Mouse (Mus musculus) lung, postnatal 36 days (tissue): ENCODE data around the gene Anp32a.

ENCODE experiments used
- DNase-seq: peaks from one replicate; pipeline ENCODE4 v3.0.0; 2022; ENCODE audit warnings: mixed read lengths

The Anp32a gene

DNA sequence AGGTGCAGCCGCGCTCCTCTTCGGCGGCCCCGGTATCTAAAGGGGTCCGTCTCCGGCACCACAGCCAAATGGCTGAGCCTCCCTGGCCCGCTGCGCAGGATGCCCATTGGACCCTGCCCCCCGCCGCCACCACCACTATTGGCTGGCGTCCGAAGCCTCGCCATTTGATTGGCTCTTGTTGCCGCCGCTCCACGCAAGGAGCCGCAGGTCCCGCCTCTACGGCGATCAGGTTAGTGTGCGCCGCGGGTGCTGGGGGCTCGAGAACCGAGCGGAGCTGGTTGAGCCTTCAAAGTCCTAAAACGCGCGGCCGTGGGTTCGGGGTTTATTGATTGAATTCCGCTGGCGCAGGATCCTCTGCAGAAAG lies at the start of gene Anp32a:
TSS of gene Anp32a (plus strand) at position 171 of the 364 bp plus-strand sequence.
- peak; percentile 99 for DNase-seq

- DNase-seq = peak; percentile 92
Observed at GRCm38 (mm10) chr9:62295006-62295698, 45.9 kb upstream of the Anp32a start.

DNA sequence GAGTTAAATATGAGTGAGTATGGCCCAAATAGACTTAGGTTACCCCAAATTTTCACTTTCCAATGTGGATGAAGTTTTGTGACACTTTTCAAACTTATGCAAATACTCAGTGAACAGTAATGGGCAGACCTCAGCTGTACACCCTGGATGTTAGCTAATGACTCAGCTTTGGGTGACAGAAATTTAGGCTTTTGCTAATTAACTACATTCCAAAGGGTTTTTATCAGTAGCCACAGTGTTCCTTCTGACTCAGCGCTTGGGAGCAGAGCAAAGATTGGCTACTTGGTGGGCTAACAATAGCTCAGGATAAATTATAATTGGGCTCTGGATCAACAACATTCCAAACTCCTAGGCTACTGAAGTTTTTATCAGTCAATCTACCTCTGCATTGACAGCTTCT lies 44.2 kb upstream of the Anp32a start:
- no peak for DNase-seq

DNA sequence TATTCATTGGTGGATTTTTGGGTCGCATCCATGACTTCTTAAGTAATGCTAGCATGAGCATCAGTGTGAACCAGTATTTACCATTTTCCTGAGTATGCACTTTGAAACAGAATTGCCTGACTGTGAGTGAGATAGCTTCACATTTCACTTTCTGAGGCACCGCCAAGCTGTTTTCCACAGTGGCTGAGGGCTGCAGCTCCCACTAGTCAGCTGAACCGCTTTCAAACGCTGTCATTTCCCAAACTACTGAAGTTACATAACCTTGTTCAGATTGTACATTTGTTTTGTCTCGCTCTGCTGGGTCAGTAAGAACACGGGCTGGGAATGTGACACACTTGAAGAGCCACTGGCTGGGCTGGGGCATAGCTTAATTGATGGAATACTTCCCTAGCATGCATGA lies 25.5 kb upstream of the Anp32a start:
- DNase-seq = peak; percentile 29

- no peak for DNase-seq
Observed at GRCm38 (mm10) chr9:62318729-62319128, 22.4 kb upstream of the Anp32a start.

GRCm38 (mm10) chr9:62323816-62324215 lies 17.3 kb upstream of the Anp32a start:
- DNase-seq = no peak

- DNase-seq = no peak
Observed at GRCm38 (mm10) chr9:62325965-62326364, 15.1 kb upstream of the Anp32a start.

GRCm38 (mm10) chr9:62334298-62334825 lies 6.7 kb upstream of the Anp32a start:
- no peak for DNase-seq

GRCm38 (mm10) chr9:62335396-62335795 lies 5.7 kb upstream of the Anp32a start:
- no peak for DNase-seq

DNA sequence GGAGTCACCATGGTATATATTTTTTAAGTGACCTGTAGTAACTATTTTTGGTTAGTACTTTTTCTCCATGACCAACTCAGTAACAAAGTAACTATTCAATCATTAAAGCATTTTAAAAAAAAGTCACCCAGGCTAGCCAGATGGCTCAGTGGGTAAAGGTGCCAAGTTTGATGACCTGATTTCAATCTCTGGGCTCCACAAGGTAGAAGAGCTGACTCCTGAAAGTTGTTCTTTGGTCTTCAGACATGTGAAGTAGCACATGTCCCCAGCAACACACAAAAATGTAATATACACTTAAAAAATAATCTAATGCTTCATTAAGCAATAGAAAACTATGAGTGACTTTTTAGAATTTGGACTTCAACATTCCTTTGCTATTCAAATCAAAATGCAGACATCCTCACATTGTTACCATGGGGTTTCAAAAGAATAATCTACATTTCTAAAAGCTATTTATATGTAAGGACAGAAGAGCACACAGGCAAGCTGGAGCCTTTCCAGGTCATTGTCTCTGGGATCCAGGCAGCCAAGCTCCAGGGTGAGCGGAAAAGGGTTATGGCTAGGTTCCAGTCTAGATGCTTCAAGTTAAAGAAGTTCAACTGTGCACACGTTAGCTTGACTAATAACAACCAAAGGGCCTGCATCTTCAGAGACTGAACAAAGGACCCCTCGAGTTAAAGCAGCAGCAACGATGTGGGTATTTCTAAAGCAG lies 3.0 kb upstream of the Anp32a start:
- DNase-seq = peak; percentile 74

DNA sequence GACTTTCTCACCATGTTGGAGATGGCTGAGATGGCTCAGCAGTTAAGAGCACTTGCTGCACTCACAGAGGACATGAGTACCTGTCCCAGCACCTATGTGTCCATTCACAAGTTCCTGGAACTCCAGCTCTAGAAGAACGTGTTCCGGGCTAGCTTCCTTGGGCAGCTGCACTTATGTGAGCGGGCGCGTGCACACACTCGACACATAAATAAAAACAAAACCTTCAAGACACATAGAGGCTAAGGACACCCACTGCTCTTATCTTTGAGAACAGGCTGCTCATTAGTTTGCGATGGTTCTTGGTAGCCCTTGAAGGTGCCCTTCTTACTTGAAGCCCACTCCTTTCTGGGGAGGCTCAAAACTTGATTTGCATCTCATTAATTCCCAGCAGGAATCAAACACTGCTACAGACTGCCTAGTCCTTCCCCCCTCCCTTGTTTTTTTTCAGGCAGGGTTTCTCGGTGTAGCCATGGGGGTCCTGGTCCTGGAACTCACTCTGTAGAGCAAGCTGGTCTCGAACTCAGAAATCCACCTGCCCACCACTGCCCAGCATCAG lies 2.4 kb upstream of the Anp32a start:
- no peak for DNase-seq

DNA sequence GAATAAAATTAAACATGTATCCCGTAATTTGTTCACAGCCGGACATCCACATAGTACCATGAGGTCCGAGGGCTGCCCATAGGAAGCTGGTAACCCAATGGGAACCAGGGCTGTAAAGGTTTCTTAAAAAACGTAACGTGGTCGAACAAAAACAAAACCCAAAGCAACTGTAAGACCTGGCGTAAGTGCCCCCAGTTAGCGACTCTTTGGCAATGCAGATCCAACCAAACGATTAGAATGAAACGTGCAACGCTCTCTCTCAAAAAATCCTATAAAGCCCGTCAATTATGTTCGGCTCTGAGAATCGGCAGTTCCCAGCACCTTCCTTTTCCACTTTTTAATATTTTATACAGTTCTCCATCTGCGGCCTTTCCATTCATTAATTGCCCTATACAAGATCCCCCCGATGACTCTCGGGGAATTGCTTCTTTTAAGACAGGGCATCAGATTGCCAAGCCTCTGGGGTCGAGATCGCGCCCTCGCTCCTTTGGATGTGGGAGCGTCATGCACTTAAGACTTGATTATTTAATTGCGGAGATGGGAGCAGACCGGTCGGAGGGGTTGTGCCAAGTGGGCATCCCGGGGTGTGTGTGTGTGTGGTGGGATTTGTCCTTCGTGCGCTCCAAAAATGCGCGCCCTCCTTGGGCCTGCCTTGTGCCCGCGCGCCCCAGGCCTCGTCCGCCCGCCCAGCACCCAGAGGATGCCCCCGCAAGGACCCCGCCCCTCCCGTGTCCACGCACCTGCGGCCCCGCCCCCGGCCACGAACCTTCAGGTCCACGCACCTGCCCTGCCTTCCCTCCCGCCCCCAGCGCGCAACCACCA lies 581 bp upstream of the Anp32a start:
- DNase-seq = no peak

DNA sequence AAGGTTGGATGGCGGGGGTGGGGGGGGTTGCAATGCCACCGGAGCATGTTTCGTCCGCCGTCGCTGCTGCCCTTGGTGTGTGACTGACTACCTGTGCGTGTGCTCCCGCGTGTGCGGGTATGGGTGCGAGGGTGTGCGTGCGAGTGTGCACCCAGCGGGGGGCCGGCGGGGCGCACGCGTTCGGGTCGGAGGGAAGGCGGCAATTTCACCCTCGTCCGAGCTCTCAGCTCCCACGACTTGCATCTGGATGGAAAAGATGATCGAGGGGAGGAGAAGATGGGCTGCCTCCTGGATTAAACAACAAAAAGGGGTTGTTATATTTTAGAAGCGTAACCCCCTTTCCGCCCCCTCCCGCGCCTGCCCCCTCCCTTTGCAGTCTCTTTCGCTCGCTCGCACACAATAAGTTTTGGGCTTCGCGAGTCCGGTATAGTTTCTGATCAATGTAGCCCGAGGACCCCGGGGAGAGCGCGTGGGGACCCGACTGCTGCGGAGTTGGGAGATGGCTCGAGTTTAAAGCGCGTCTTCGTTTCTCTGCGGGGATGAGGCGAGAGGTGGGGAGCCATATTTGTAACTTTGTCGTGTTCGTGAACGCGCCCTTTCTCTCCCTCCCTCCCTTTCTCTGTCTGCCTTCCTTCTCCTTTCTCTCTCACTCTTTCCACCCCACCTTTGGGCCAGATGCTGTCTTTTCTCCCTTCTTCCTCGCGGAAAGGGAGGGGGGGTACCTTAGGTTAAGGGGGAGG lies 778 bp downstream of the Anp32a start:
- DNase-seq = peak; percentile 32

DNA sequence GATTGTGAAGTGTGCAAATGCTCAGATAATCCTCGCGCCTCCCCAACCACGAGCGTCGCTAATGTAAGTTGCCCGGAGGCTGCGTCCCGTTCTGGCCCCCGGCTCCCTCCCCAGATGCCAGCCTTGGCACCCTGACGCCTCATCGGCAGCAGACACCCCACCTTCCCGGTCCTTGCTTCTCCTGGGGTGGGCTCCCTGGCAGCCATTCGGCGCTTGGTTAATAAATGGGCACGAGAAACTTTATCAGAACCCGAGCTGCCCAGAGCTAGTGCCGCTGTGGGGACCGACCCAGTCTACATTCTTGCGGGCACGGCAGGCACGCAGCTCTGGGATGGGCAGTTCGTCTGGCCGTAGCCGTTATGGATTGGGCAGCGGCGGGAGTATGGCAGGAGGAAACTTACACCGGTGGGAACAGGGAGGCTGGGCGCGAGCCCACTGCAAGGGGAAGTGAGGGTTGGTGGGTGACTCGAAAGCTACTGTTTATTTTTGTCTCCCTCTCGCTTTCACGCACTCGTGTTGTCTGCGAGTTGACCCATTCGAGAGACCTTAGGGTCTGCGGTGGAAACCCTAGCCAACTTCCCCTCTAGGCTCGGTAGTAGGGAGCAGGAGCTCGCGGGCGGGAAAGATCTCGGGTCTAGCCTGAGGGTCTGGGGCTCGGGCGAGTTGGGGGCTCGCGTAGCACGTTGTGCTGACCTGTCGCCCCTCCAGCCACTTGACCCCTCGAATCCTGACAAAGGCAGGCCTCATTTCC lies 1.5 kb downstream of the Anp32a start:
- peak; percentile 62 for DNase-seq

GRCm38 (mm10) chr9:62343192-62343903 lies 2.3 kb downstream of the Anp32a start:
- DNase-seq = peak; percentile 86

- peak; percentile 71 for DNase-seq
Observed at GRCm38 (mm10) chr9:62343904-62344491, 2.9 kb downstream of the Anp32a start.

GRCm38 (mm10) chr9:62344545-62344944 lies 3.5 kb downstream of the Anp32a start:
- peak; percentile 78 for DNase-seq

DNA sequence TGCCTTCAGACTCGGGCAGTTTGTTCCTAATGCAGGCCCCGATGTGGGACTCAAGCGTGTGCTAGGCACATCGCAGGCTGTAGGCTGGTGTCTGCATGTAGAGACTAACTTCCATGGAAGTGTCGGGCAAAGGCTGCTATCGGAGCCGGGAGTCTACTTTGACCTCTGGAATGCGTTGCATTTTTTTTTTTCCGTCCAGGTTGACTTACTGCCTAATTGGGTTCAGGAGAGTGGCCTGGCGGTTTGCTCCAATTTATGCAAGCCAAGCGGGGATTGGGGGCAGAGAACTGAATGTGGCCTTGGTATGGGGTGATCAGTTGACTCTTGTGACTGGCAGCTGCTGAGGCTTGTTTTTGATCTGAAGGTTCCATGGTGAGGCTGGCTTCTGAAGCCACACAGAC lies 4.0 kb downstream of the Anp32a start:
- no peak for DNase-seq

DNA sequence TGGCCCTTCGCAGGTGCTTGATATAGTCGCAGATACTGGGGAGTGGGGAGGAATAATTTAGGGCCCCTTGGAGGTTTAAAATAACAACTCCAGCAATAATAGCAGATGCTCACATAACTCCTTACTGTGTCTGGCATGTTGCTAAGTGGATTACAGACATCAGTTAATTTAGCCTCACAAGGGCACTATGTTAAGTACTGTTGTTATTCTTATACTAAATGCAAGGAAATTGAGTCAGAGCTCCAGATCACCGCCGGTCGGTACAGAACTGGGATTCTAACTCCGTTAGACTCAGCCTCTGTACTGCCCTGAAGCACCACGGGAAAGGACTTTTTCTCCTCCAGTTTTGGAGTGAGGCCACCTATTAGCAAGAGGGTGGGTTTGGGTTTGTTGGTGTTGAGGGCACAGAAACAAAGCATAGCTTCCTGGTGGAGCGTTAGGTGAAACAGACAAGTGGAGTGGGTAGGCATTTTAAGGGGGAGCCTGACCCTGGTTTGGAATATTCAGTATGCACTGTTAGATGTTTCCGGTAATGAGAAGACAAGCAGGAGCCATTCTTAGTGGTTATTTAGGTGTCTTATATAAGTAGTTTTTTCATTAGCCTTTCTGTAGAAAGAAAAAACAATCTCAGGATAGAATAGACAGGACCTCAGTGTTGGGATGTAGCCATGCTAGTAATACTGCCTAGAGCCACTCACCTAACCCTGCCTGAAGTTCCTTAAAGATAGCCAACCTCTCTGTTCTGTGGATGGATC lies 4.7 kb downstream of the Anp32a start:
- no peak for DNase-seq

DNA sequence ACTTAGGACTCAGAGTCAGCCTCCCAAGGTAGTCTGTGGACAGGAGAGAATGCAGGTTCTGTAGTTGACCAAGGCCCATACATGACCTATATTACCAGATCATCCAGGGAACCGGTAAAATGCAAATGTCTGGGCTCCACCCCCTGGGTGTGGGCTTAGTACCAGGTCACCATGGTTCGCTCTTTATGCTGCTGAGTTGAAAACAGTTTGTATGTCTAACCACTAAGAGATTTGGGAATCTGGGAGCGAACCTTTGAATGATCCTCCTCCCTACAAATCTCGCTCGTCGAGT lies 5.2 kb downstream of the Anp32a start:
- no peak for DNase-seq
